Mouse (Mus musculus) embryonic facial prominence, embryonic 11.5 days (tissue): ENCODE data around the gene Cnnm4. TPM values are rescaled to one million over a fixed set of nuclear protein-coding genes. Genes with fewer than 3 reads are reported as not detected.
"Not testable (repeated sequence)": the region's sequence is repeated elsewhere in the genome, so short reads cannot be mapped to it uniquely, and the experiment has no call there.

ENCODE experiments used
- ATAC-seq: fragments of 200-750 bp; cut with Nextera tagmentation; replicated peaks from 2 replicates; pipeline ENCODE4 v1.8.0; 2017; ENCODE audit warnings: low read depth; ENCODE audit not compliant: insufficient number of reproducible peaks, low FRiP score, low TSS enrichment
- DNase-seq: peaks from one replicate; pipeline ENCODE4 v3.0.0-alpha.2; 2015; ENCODE audit warnings: low spot score
- H3K27ac ChIP-seq: fragments of 300-500 bp; sonication (generic); replicated peaks from 2 replicates; pipeline ENCODE4 v1.5.1; 2014; ENCODE audit warnings: mild to moderate bottlenecking, low read depth, low read length, control low read depth
- H3K27me3 ChIP-seq: fragments of 300-500 bp; sonication (generic); 2 replicates; pipeline ENCODE4 v1.6.1; 2014; ENCODE audit warnings: mild to moderate bottlenecking, low read length, moderate library complexity, mixed read lengths; ENCODE audit not compliant: control insufficient read depth, insufficient read depth
- H3K36me3 ChIP-seq: fragments of 300-500 bp; sonication (generic); replicated peaks from 2 replicates; pipeline ENCODE4 v1.6.1; 2014; ENCODE audit warnings: low read depth, mild to moderate bottlenecking, low read length, moderate library complexity, mixed read lengths; ENCODE audit not compliant: control insufficient read depth, insufficient read depth
- H3K4me1 ChIP-seq: fragments of 300-500 bp; sonication (generic); 2 replicates; pipeline ENCODE4 v1.6.1; 2014; ENCODE audit warnings: low read length, mixed read lengths; ENCODE audit not compliant: control insufficient read depth, insufficient read depth
- H3K4me2 ChIP-seq: fragments of 300-500 bp; sonication (generic); 2 replicates; pipeline ENCODE4 v1.6.1; 2014; ENCODE audit warnings: low read depth, mild to moderate bottlenecking, control low read depth, low read length, moderate library complexity
- H3K4me3 ChIP-seq: fragments of 300-500 bp; sonication (generic); 2 replicates; pipeline ENCODE4 v1.5.1; 2014; ENCODE audit warnings: low read depth, low read length, control low read depth
- H3K9ac ChIP-seq: fragments of 300-500 bp; sonication (generic); replicated peaks from 2 replicates; pipeline ENCODE4 v1.6.1; 2014; ENCODE audit warnings: mild to moderate bottlenecking, control low read depth, low read length
- H3K9me3 ChIP-seq: fragments of 300-500 bp; sonication (generic); replicated peaks from 2 replicates; pipeline ENCODE4 v1.6.1; 2016; ENCODE audit warnings: mild to moderate bottlenecking, low read length, inconsistent platforms, mixed read lengths; ENCODE audit not compliant: control insufficient read depth
- WGBS: fragments of 180-500 bp; shearing (Covaris S2); extraction: QIAGEN DNeasy Blood & Tissue Kit; methylation state at CpG from one replicate; pipeline ENCODE4 v1.1.7; 2014; 5-methylcytosine and 5-hydroxymethylcytosine counted together
- polyA plus RNA-seq: library from polyadenylated mRNA; unstranded; fragments of >200 nt; fragmentation: Nextera tagmentation; extraction: Ambion mirVana; gene quantifications from 2 replicates; pipeline ENCODE4 v1.2.1, GENCODE M21; 2014

Cnnm4 gene
- polyA plus RNA-seq, 1 experiment from 2014 or later, result 12.8 TPM

DNA sequence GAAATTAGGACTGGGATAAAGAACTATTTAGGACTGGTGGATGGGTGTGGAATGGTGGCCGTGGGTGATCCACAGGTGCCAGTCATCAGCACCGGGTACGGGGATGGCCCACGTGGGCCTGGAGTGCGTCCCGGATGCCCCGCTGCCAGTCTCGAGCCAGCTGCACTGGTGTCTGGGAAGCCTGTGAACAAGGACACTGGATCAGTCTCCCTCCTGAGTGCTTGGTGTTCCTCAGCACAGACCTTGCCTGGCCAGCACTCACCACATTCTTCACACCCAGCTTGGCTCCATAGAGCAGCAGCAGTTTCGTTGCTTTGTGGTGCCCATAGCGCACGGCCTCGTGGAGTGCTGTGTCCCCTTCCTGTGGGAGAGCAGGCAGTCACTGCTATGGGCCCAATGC is 60.0 kb downstream of the Cnnm4 start:
- Histone ChIP-seq H3K27me3 (no peaks in the 10 kb centered on the region), H3K9ac (no peak overlapping the region), H3K4me2 (no peak overlapping the region), H3K4me3 (no peak overlapping the region), H3K36me3 (no peaks in the 10 kb centered on the region), H3K4me1 (no peaks in the 10 kb centered on the region), H3K9me3 (no peaks in the 10 kb centered on the region), H3K27ac (no peak overlapping the region)
- 85% methylated on average over 12 of the region's 12 CpGs for WGBS
- no peak for ATAC-seq
- DNase-seq, result no peak

DNA sequence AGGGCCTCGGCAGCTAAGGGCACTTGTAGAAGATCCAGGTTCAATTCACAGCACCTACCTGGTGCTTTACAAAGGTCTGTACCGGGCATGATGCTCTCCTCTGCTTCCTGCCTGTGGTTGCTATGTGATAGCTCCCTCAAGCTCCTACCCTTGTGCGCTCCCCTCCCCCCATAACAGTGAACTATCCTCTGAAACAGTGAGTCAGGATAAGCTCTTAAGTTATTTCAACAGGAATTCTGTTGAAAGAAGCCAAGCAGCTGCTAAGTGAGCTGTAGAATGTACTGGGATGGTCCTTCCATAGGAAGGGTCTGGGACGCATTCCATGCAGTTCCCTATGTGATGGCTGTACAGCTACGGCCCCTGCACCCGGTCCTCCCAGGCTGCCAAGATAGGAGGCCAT is 62.1 kb downstream of the Cnnm4 start:
- no peak overlapping the region for H3K27ac ChIP-seq
- H3K9ac ChIP-seq, result no peak overlapping the region
- no peak for DNase-seq
- no peak overlapping the region for H3K4me3 ChIP-seq
- H3K9me3 ChIP-seq, result no peaks in the 10 kb centered on the region
- no peak overlapping the region for H3K4me2 ChIP-seq
- no peak for ATAC-seq
- H3K36me3 ChIP-seq, result no peaks in the 10 kb centered on the region; the same call in 1 of the 2 replicates
- WGBS, result 77% methylated on average over 6 of the region's 6 CpGs
- no peaks in the 10 kb centered on the region for H3K4me1 ChIP-seq
- no peaks in the 10 kb centered on the region for H3K27me3 ChIP-seq

- Histone ChIP-seq H3K4me2 (no peak overlapping the region), H3K4me1 (no peaks in the 10 kb centered on the region), H3K27ac (no peak overlapping the region), H3K27me3 (no peaks in the 10 kb centered on the region), H3K4me3 (no peak overlapping the region), H3K9ac (no peak overlapping the region), H3K36me3 (no peaks in the 10 kb centered on the region; the same call in 1 of the 2 replicates), H3K9me3 (no peaks in the 10 kb centered on the region)
- WGBS, result 82% methylated on average over 6 of the region's 6 CpGs
- no peak for ATAC-seq
- DNase-seq, result no peak
Measured at GRCm38 (mm10) chr1:36534595-36535058, 63.2 kb downstream of the Cnnm4 start.

DNA sequence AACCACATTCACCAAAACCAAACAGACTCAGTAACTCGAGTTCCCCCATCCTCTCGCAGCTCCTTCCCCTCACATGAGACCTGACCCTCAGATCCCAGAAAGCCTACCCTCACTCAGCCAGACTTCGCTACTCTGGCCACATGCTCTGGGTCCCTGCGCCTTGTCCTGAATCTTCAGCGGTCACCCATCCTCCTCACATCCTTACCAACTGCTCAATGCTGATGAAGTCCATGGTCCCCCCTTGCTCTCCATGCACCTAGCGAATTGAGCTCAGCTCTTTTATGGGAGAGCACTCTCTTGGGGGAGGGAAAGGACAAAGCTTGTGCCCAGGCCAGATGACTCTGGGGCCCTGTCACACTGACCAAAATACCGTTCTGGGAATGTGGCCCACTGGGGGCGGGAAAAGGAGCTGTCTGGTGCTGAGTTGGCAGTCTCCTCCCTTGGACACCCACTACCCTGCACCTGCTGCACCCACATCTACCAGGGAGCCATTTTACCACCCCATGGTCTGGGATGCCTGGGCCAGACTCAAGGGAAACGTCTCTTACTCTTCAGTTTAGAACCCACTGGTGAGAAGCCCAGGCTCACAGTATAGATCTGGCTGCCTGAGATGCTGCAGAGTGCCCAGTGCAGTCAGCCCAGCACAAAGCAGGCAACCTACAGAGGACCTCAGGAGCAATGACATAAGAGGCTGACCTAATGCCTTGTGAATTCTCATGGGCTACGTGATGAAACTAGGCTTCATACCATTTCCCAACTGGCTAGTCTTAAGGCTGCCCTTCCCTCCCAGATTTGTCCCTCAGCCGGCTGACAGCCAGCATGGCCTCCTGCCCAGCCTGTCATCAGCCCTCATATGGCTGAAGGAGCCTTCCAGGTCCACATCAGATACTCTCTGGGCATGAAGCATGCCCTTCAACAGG is 64.3 kb downstream of the Cnnm4 start:
- no peaks in the 10 kb centered on the region for H3K27me3 ChIP-seq
- no peaks in the 10 kb centered on the region for H3K4me1 ChIP-seq
- 84% methylated on average over 11 of the region's 11 CpGs for WGBS
- DNase-seq (no peak), ATAC-seq (no peak)
- no peak overlapping the region for H3K4me3 ChIP-seq
- H3K4me2 ChIP-seq, result no peak overlapping the region
- no peaks in the 10 kb centered on the region; the same call in 1 of the 2 replicates for H3K36me3 ChIP-seq
- H3K9me3 ChIP-seq, result no peaks in the 10 kb centered on the region
- H3K27ac ChIP-seq, result no peak overlapping the region
- H3K9ac ChIP-seq, result no peak overlapping the region

DNA sequence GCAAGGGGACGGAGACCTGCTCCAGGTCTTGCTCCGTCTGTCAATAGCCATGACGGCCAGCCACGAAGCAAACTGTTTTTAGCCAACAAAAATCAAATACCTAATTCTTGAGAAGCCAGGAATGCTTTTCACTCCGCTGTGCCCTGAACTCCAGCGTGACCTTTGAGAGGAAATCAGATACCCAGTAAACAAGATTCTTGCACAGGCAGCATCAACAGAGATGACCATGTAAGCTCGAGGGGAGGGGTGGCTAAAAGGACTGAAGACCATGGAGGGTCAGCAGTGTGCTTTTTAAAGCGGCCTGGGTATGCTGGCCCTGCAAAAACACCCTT is 64.9 kb downstream of the Cnnm4 start:
- H3K27ac ChIP-seq, result no peak overlapping the region
- no peak for DNase-seq
- no peak overlapping the region for H3K4me3 ChIP-seq
- H3K27me3 ChIP-seq, result no peaks in the 10 kb centered on the region
- no peak overlapping the region for H3K9ac ChIP-seq
- 60% methylated on average over 8 of the region's 8 CpGs for WGBS
- no peaks in the 10 kb centered on the region for H3K4me1 ChIP-seq
- no peaks in the 10 kb centered on the region; the same call in 1 of the 2 replicates for H3K36me3 ChIP-seq
- H3K9me3 ChIP-seq, result no peaks in the 10 kb centered on the region
- ATAC-seq, result no peak
- no peak overlapping the region for H3K4me2 ChIP-seq

GRCm38 (mm10) chr1:36536783-36537182 is 65.4 kb downstream of the Cnnm4 start, which contains the start of gene Ankrd23:
Gene Ankrd23 (minus strand): TSS chr1:36536883.
- ATAC-seq, result not testable (repeated sequence)

DNA sequence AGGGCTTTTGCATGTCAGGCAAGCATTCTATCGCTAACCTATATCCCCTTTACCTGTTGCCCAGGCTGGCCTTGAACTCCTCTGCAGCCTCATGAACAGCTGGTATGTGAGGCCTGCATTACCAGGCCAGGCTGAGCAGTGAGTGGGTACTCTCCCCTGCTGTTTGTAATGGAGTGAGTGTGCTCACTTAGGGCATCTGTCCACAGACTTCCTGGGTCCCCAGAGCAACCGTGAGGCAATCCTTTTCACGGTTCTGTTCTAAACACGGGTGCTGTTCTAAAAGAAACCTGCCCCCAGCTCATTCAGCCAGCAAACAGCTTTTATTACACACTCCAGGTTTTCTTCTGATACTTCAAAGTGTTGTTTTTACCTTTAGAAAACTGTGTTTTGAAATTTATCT is 67.3 kb downstream of the Cnnm4 start:
- H3K27me3 ChIP-seq, result no peaks in the 10 kb centered on the region
- WGBS, result 82% methylated on average over 4 of the region's 4 CpGs
- ATAC-seq (no peak), DNase-seq (no peak)
- no peaks in the 10 kb centered on the region; the same call in 1 of the 2 replicates for H3K36me3 ChIP-seq
- no peak overlapping the region for H3K4me3 ChIP-seq
- H3K9me3 ChIP-seq, result no peaks in the 10 kb centered on the region
- H3K27ac ChIP-seq, result no peak overlapping the region
- no peak overlapping the region for H3K9ac ChIP-seq
- no peak overlapping the region for H3K4me2 ChIP-seq
- no peaks in the 10 kb centered on the region for H3K4me1 ChIP-seq

More at GRCm38 (mm10) chr1:36536783-36537182, 65.4 kb downstream of the Cnnm4 start, which contains the start of gene Ankrd23:
- H3K9me3 ChIP-seq, DNase-seq, H3K4me2 ChIP-seq, H3K27me3 ChIP-seq, H3K4me1 ChIP-seq, H3K9ac ChIP-seq, H3K36me3 ChIP-seq, H3K27ac ChIP-seq, H3K4me3 ChIP-seq: not testable (repeated sequence)
- WGBS, result 92% methylated on average over 9 of the region's 9 CpGs

DNA sequence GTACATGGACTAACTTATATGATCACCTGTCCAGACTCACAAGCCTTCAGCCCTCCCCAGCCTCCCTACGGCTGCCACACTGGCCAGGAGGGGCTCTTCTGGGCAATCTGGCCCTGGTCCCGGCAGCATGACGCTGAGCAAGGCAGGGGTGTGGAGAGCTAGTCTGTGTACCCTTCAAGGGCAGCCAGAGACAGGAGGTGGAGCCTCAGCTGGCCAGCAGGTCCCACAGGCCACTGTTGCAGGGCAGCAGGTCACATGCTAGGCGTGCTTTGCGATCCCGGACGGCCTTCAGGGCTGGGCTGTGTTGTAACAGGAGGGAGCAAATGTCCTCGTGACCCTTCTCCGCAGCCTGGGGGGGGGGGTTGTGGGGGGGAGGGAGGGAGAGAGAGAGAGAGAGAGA is 67.8 kb downstream of the Cnnm4 start, which contains the start of gene Gm42417:
Gm42417 (minus strand) TSS at position 244 of the 400 bp plus-strand sequence.
- H3K9me3 ChIP-seq, result no peaks in the 10 kb centered on the region
- no peaks in the 10 kb centered on the region for H3K4me1 ChIP-seq
- no peak within 1 kb of the TSS for H3K9ac ChIP-seq
- H3K36me3 ChIP-seq, result no peaks in the 10 kb centered on the region; the same call in 1 of the 2 replicates
- no peak for ATAC-seq
- DNase-seq, result no peak
- no peaks in the 10 kb centered on the region for H3K27me3 ChIP-seq
- 43% methylated on average over 9 of the region's 9 CpGs for WGBS
- H3K4me2 ChIP-seq, result no peak within 1 kb of the TSS
- no peak within 1 kb of the TSS for H3K4me3 ChIP-seq
- no peak within 1 kb of the TSS for H3K27ac ChIP-seq
